Mouse (Mus musculus) kidney, postnatal 25 days (tissue): ENCODE measurements at regions not wholly inside any gene's neighbourhood (a gene's known extent, or its start where the extent isn't known, plus 50 kb on each side); places are given as distances from the start of the nearest gene placed in this dataset.

ENCODE experiments used
- DNase-seq, 2 experiments: peaks; one replicate each; pipeline ENCODE4 v3.0.0; 2021; ENCODE audit warnings: mixed read lengths in 2 of 2

GRCm38 (mm10) chr10:120666202-120666860 lies 190.1 kb upstream of the Hmga2 start:
- no peak for DNase-seq

- DNase-seq, result no peak
Observed at GRCm38 (mm10) chr10:120665670-120666069, 189.4 kb upstream of the Hmga2 start.

- no peak for DNase-seq
Observed at GRCm38 (mm10) chr10:120664419-120664818, 188.2 kb upstream of the Hmga2 start.

- no peak for DNase-seq
Observed at GRCm38 (mm10) chr10:120663396-120663795, 187.1 kb upstream of the Hmga2 start.

GRCm38 (mm10) chr10:120660503-120660902 lies 184.2 kb upstream of the Hmga2 start:
- no peak for DNase-seq

- DNase-seq, result no peak
Observed at GRCm38 (mm10) chr10:120655238-120655931, 179.1 kb upstream of the Hmga2 start.

GRCm38 (mm10) chr10:120652525-120653215 lies 176.4 kb upstream of the Hmga2 start:
- no peak for DNase-seq

GRCm38 (mm10) chr10:120651845-120652244 lies 175.6 kb upstream of the Hmga2 start:
- DNase-seq, result no peak

GRCm38 (mm10) chr10:120650336-120650735 lies 174.1 kb upstream of the Hmga2 start:
- no peak for DNase-seq

- DNase-seq, result no peak
Observed at GRCm38 (mm10) chr10:120648741-120649140, 172.5 kb upstream of the Hmga2 start.

- DNase-seq, result no peak
Observed at GRCm38 (mm10) chr10:120648031-120648430, 171.8 kb upstream of the Hmga2 start.

GRCm38 (mm10) chr10:120647323-120647722 lies 171.1 kb upstream of the Hmga2 start:
- DNase-seq, result no peak

- DNase-seq, result peak in 1 of 2 experiments; percentile 16
Observed at GRCm38 (mm10) chr10:120646862-120647311, 170.6 kb upstream of the Hmga2 start.

- DNase-seq, result no peak
Observed at GRCm38 (mm10) chr10:120640847-120641246, 164.6 kb upstream of the Hmga2 start.

GRCm38 (mm10) chr10:120638316-120638715 lies 162.0 kb upstream of the Hmga2 start:
- DNase-seq, result no peak

GRCm38 (mm10) chr10:120635818-120636543 lies 159.7 kb upstream of the Hmga2 start:
- DNase-seq, result peak in 1 of 2 experiments; percentile 19

- DNase-seq, result no peak
Observed at GRCm38 (mm10) chr10:120635194-120635593, 158.9 kb upstream of the Hmga2 start.

- DNase-seq, result no peak
Observed at GRCm38 (mm10) chr10:120632071-120632470, 155.8 kb upstream of the Hmga2 start.

GRCm38 (mm10) chr10:120628066-120628465 lies 151.8 kb upstream of the Hmga2 start:
- no peak for DNase-seq

- no peak for DNase-seq
Observed at GRCm38 (mm10) chr10:120625474-120625873, 149.2 kb upstream of the Hmga2 start.

GRCm38 (mm10) chr10:120624203-120624942 lies 148.1 kb upstream of the Hmga2 start:
- no peak for DNase-seq

- no peak for DNase-seq
Observed at GRCm38 (mm10) chr10:120616406-120617015, 140.2 kb upstream of the Hmga2 start.
